In genomic region chr5:28167611-28168252, GRCm38 (mm10) we compare ENCODE assay signal across 9 mouse cellular contexts. TPM values are rescaled to one million over a fixed set of nuclear protein-coding genes. Genes with fewer than 3 reads are reported as not detected.
DNase-seq lines count a peak whose midpoint lies in the region; ATAC-seq and TF ChIP-seq lines count a peak whose summit lies in the region.
"Had no signal": no experiment of that assay in that cellular context is flagged by ENCODE, and none has a peak within 500 bp of the region (broad histone marks: within the 10 kb centered on the region; RNA-seq: fewer than 3 reads in every experiment).

No protein-coding gene starts in this region.

- no peak overlapping the region for H3K4me2 ChIP-seq in heart, embryonic 12.5 days
- peak overlapping the region; percentile 45 for H3K4me2 ChIP-seq in heart, embryonic 16.5 days (ENCODE audit: low read depth, low read length)

- no peaks in the 10 kb centered on the region for H3K36me3 ChIP-seq in heart, embryonic 12.5 days
- H3K36me3 ChIP-seq in heart, embryonic 16.5 days (ENCODE audit: control insufficient read depth, insufficient read depth), result no peaks in the 10 kb centered on the region
- no peaks in the 10 kb centered on the region for H3K36me3 ChIP-seq in macrophage (ENCODE audit: inconsistent target)
- no peaks in the 10 kb centered on the region for H3K36me3 ChIP-seq in thymus, adult 2 months (ENCODE audit: control insufficient read depth, insufficient read depth, low read length)

- no peak for TF ChIP-seq CTCF in thymus, adult 2 months (IDR thresholded peaks at IDR 0.05; ENCODE audit: borderline replicate concordance, control insufficient read depth, extremely low read depth, insufficient read depth, low read length, poor library complexity)

- no peak for TF ChIP-seq POLR2A in thymus, adult 2 months (IDR thresholded peaks at IDR 0.05; ENCODE audit: control insufficient read depth, extremely low read depth, insufficient read depth, low read length, poor library complexity)

- no peaks in the 10 kb centered on the region for H3K79me2 ChIP-seq in macrophage (ENCODE audit: inconsistent target)

- no peaks in the 10 kb centered on the region for H3K9me3 ChIP-seq in heart, embryonic 12.5 days (replicated peaks)
- H3K9me3 ChIP-seq in heart, embryonic 16.5 days (replicated peaks; ENCODE audit: control insufficient read depth, low read length), result no peaks in the 10 kb centered on the region

- H3K4me3 ChIP-seq in heart, embryonic 12.5 days, result peak overlapping the region; percentile 12; the same call in 1 of the 2 replicates
- peak overlapping the region; percentile 37 for H3K4me3 ChIP-seq in heart, embryonic 16.5 days (ENCODE audit: low read length)
- H3K4me3 ChIP-seq in macrophage (ENCODE audit: inconsistent target), result peak overlapping the region; percentile 0; the same call in 1 of the 2 replicates
- no peak overlapping the region for H3K4me3 ChIP-seq in thymus, adult 2 months (ENCODE audit: control insufficient read depth, insufficient read depth, low read length)

- no peak overlapping the region for H3K27ac ChIP-seq in heart, embryonic 12.5 days (ENCODE audit: poor library complexity, severe bottlenecking)
- no peak overlapping the region for H3K27ac ChIP-seq in heart, embryonic 16.5 days (ENCODE audit: low read length)
- no peak overlapping the region for H3K27ac ChIP-seq in macrophage
- no peak overlapping the region for H3K27ac ChIP-seq in thymus, adult 2 months (ENCODE audit: control insufficient read depth, insufficient read depth, low read length)

- under 1% methylated on average over 29 of the region's 29 CpGs for WGBS in heart, embryonic 12.5 days
- WGBS in heart, embryonic 16.5 days, result 2% methylated on average over 29 of the region's 29 CpGs
- WGBS in macrophage (ENCODE audit: missing documents), result 5% methylated on average over 29 of the region's 29 CpGs
- 4% methylated on average over 29 of the region's 29 CpGs for WGBS in thymus, adult 2 months

- peaks cover 13% of the 10 kb centered on the region for H3K4me1 ChIP-seq in heart, embryonic 12.5 days (replicated peaks)
- H3K4me1 ChIP-seq in heart, embryonic 16.5 days (ENCODE audit: control insufficient read depth, insufficient read depth, low read length), result peaks cover 10% of the 10 kb centered on the region
- H3K4me1 ChIP-seq in thymus, adult 2 months (replicated peaks; ENCODE audit: control insufficient read depth, insufficient read depth, low read length), result 0 out of 2 replicates have a peak, but pooled peaks cover 2% of the 10 kb centered on the region

- H3K27me3 ChIP-seq in heart, embryonic 12.5 days (replicated peaks), result peaks cover 91% of the 10 kb centered on the region
- peaks cover 83% of the 10 kb centered on the region for H3K27me3 ChIP-seq in heart, embryonic 16.5 days (ENCODE audit: control insufficient read depth, insufficient read depth, low read length)
- peaks cover 37% of the 10 kb centered on the region for H3K27me3 ChIP-seq in thymus, adult 2 months (ENCODE audit: control insufficient read depth, insufficient read depth, low read length)

- no peak overlapping the region for H3K9ac ChIP-seq in heart, embryonic 12.5 days
- H3K9ac ChIP-seq in heart, embryonic 16.5 days (ENCODE audit: low read length), result no peak overlapping the region

- ATAC-seq in heart, embryonic 12.5 days (ENCODE audit: insufficient number of reproducible peaks, low FRiP score), result no peak
- ATAC-seq in heart, embryonic 16.5 days (replicated peaks; ENCODE audit: extremely low read depth, insufficient read depth, low FRiP score), result no peak

- DNase-seq in heart, postnatal 4 days, result no peak
- peak; percentile 80 for DNase-seq in ZHBTc4 (ENCODE audit: low read depth, low spot score)
- DNase-seq in urinary bladder, postnatal 10 days (ENCODE audit: low spot score), result no peak
- no peak for DNase-seq in layer of hippocampus, adult 9-10 months (ENCODE audit: low spot score)
- DNase-seq in thymus, adult 2 months, result no peak

RNA-seq across cellular contexts. Expression of gene En2, which starts 2.2 kb away (rescaled TPM):
- polyA plus RNA-seq in heart, embryonic 12.5 days (2016; fragmentation: Nextera tagmentation; extraction: Ambion mirVana), result not detected in 2 replicates
- not detected for total RNA-seq in heart, postnatal 4 days (2021)
- not detected in 2 replicates for polyA plus RNA-seq in heart, embryonic 16.5 days (2015; fragmentation: Nextera tagmentation; extraction: Ambion mirVana)
- not detected for total RNA-seq in macrophage (2018; cell fraction: chromatin; rRNA removed)
- total RNA-seq in macrophage (2018; cell fraction: cytosol; rRNA removed), result not detected
- total RNA-seq in macrophage (2018; cell fraction: nucleus; rRNA removed), result not detected
- not detected in 3 replicates for polyA plus RNA-seq in macrophage (2018)
- 0.04 and 0.10 TPM in 2 replicates for polyA plus RNA-seq in thymus, adult 2 months (2012; rRNA removed)
- total RNA-seq: heart, postnatal 36 days had no signal
